In genomic region chr4:136928928-136929327, GRCm38 (mm10) we compare ENCODE assay signal across 8 mouse cellular contexts. TPM values are rescaled to one million over a fixed set of nuclear protein-coding genes. Genes with fewer than 3 reads are reported as not detected.
DNase-seq lines count a peak whose midpoint lies in the region; ATAC-seq and TF ChIP-seq lines count a peak whose summit lies in the region.

No protein-coding gene starts in this region.

- H3K4me3 ChIP-seq in midbrain, embryonic 14.5 days (replicated peaks; ENCODE audit: low read depth, low read length): no peak overlapping the region
- H3K4me3 ChIP-seq in midbrain, embryonic 16.5 days (ENCODE audit: low read depth, low read length): no peak overlapping the region
- H3K4me3 ChIP-seq in cortical plate, adult 2 months (ENCODE audit: insufficient read depth, low read length): no peak overlapping the region

- ATAC-seq in midbrain, embryonic 14.5 days (ENCODE audit: low FRiP score, low TSS enrichment): no peak
- ATAC-seq in midbrain, embryonic 16.5 days: no peak

- H3K27me3 ChIP-seq in midbrain, embryonic 14.5 days (ENCODE audit: control insufficient read depth, insufficient read depth, low read length): peaks cover 29% of the 10 kb centered on the region
- peaks cover 21% of the 10 kb centered on the region for H3K27me3 ChIP-seq in midbrain, embryonic 16.5 days (ENCODE audit: control insufficient read depth, insufficient read depth, low read depth, low read length)

- no peak overlapping the region for H3K9ac ChIP-seq in midbrain, embryonic 14.5 days (replicated peaks; ENCODE audit: low read length)
- H3K9ac ChIP-seq in midbrain, embryonic 16.5 days (ENCODE audit: low read depth, low read length): no peak overlapping the region

- H3K27ac ChIP-seq in midbrain, embryonic 14.5 days (replicated peaks; ENCODE audit: low read depth, low read length): no peak overlapping the region
- no peak overlapping the region for H3K27ac ChIP-seq in midbrain, embryonic 16.5 days (ENCODE audit: low read length)
- H3K27ac ChIP-seq in cortical plate, adult 2 months (ENCODE audit: insufficient read depth, low read length): no peak overlapping the region

- H3K36me3 ChIP-seq in midbrain, embryonic 14.5 days (ENCODE audit: control insufficient read depth, insufficient read depth, low read length): no peaks in the 10 kb centered on the region
- peaks cover 2% of the 10 kb centered on the region; the same call in 1 of the 2 replicates for H3K36me3 ChIP-seq in midbrain, embryonic 16.5 days (ENCODE audit: control insufficient read depth, insufficient read depth, low read length)

- WGBS in midbrain, embryonic 14.5 days: 3% methylated on average over 5 of the region's 5 CpGs
- 7% methylated on average over 5 of the region's 5 CpGs for WGBS in midbrain, embryonic 16.5 days

- peak; percentile 50 for TF ChIP-seq CTCF in cortical plate, adult 2 months (IDR thresholded peaks at IDR 0.05; ENCODE audit: extremely low read depth, insufficient read depth, low read length)

- no peak for TF ChIP-seq POLR2A in cortical plate, adult 2 months (IDR thresholded peaks at IDR 0.05; ENCODE audit: extremely low read depth, insufficient read depth, low read length)

- H3K4me1 ChIP-seq in midbrain, embryonic 14.5 days (ENCODE audit: control insufficient read depth, insufficient read depth, low read length): 0 out of 2 replicates have a peak, but pooled peaks cover 5% of the 10 kb centered on the region
- peaks cover 4% of the 10 kb centered on the region; the same call in 1 of the 2 replicates for H3K4me1 ChIP-seq in midbrain, embryonic 16.5 days (ENCODE audit: control insufficient read depth, insufficient read depth, low read length)
- no peaks in the 10 kb centered on the region for H3K4me1 ChIP-seq in cortical plate, adult 2 months (ENCODE audit: control insufficient read depth, insufficient read depth, low read length)

- DNase-seq in cerebellum, adult 11-12 months: peak; percentile 58
- DNase-seq in cerebellum, adult 8-10 months: no peak
- peak; percentile 65 for DNase-seq in midbrain, embryonic 14.5 days
- peak; percentile 6 for DNase-seq in lung, postnatal 25 days (ENCODE audit: low spot score)
- no peak for DNase-seq in frontal cortex, postnatal 10 days (ENCODE audit: low spot score in 2 of 2)
- DNase-seq in urinary bladder, postnatal 10 days (ENCODE audit: low spot score): no peak

- H3K9me3 ChIP-seq in midbrain, embryonic 14.5 days (ENCODE audit: control insufficient read depth, low read length): no peaks in the 10 kb centered on the region
- no peaks in the 10 kb centered on the region for H3K9me3 ChIP-seq in midbrain, embryonic 16.5 days (replicated peaks; ENCODE audit: control insufficient read depth, low read length, poor library complexity, severe bottlenecking)

- no peak overlapping the region for H3K4me2 ChIP-seq in midbrain, embryonic 14.5 days (ENCODE audit: low read length)
- H3K4me2 ChIP-seq in midbrain, embryonic 16.5 days (ENCODE audit: low read length): no peak overlapping the region

RNA-seq across cellular contexts. Expression of gene Epha8, which starts 27.7 kb away (rescaled TPM):
- 18.5 and 20.5 TPM in 2 replicates for polyA plus RNA-seq in midbrain, embryonic 14.5 days (2014; fragmentation: Nextera tagmentation; extraction: Ambion mirVana)
- polyA plus RNA-seq in midbrain, embryonic 16.5 days (2015; fragmentation: Nextera tagmentation; extraction: Ambion mirVana): 18.4 and 20.7 TPM in 2 replicates
- polyA plus RNA-seq in cortical plate, adult 2 months (2012; rRNA removed): 11.0 and 12.3 TPM in 2 replicates

RNA-seq across cellular contexts. Expression of gene C1qa, which starts 30.3 kb away (rescaled TPM):
- 12.7 and 23.0 TPM in 2 replicates for polyA plus RNA-seq in midbrain, embryonic 14.5 days (2014; fragmentation: Nextera tagmentation; extraction: Ambion mirVana)
- 22.9 and 26.3 TPM in 2 replicates for polyA plus RNA-seq in midbrain, embryonic 16.5 days (2015; fragmentation: Nextera tagmentation; extraction: Ambion mirVana)
- 91.1 and 96.5 TPM in 2 replicates for polyA plus RNA-seq in cortical plate, adult 2 months (2012; rRNA removed)

RNA-seq across cellular contexts. Expression of gene C1qc, which starts 36.1 kb away (rescaled TPM):
- polyA plus RNA-seq in midbrain, embryonic 14.5 days (2014; fragmentation: Nextera tagmentation; extraction: Ambion mirVana): 11.0 and 19.3 TPM in 2 replicates
- polyA plus RNA-seq in midbrain, embryonic 16.5 days (2015; fragmentation: Nextera tagmentation; extraction: Ambion mirVana): 13.9 and 20.8 TPM in 2 replicates
- 86.9 and 92.7 TPM in 2 replicates for polyA plus RNA-seq in cortical plate, adult 2 months (2012; rRNA removed)

RNA-seq across cellular contexts. Expression of gene C1qb, which starts 42.9 kb away (rescaled TPM):
- polyA plus RNA-seq in midbrain, embryonic 14.5 days (2014; fragmentation: Nextera tagmentation; extraction: Ambion mirVana): 19.1 and 40.0 TPM in 2 replicates
- polyA plus RNA-seq in midbrain, embryonic 16.5 days (2015; fragmentation: Nextera tagmentation; extraction: Ambion mirVana): 29.3 and 40.8 TPM in 2 replicates
- 127 and 132 TPM in 2 replicates for polyA plus RNA-seq in cortical plate, adult 2 months (2012; rRNA removed)

Comparison
In these comparisons a context has a peak if more than half of its experiments do, and no peak if none do; other contexts are left out.
1. DNase-seq: peak in cerebellum, adult 11-12 months (single experiment), midbrain, embryonic 14.5 days (single experiment) and lung, postnatal 25 days (single experiment); none in cerebellum, adult 8-10 months (single experiment), frontal cortex, postnatal 10 days (0 of 2) and urinary bladder, postnatal 10 days (single experiment).